Mouse (Mus musculus) spleen, embryonic (tissue): Measurements from ENCODE around the gene Slc22a17.

ENCODE experiments used
- CTCF ChIA-PET: fragments of 350-600 bp; sonication (Branson Sonifier 250); formaldehyde crosslinking; loops from one replicate; lab custom pipeline; 2022; lab: Charles Lee

The Slc22a17 gene

GRCm38 (mm10) chr14:54939434-54940175 is 26.7 kb upstream of the Slc22a17 start:
- CTCF ChIA-PET: interaction anchor here (0.6 to 1.1 kb wide), 2 partner anchors 96 to 104 kb away, joined by 3 to 15 read pairs; no protein-coding TSS in a partner anchor

DNA sequence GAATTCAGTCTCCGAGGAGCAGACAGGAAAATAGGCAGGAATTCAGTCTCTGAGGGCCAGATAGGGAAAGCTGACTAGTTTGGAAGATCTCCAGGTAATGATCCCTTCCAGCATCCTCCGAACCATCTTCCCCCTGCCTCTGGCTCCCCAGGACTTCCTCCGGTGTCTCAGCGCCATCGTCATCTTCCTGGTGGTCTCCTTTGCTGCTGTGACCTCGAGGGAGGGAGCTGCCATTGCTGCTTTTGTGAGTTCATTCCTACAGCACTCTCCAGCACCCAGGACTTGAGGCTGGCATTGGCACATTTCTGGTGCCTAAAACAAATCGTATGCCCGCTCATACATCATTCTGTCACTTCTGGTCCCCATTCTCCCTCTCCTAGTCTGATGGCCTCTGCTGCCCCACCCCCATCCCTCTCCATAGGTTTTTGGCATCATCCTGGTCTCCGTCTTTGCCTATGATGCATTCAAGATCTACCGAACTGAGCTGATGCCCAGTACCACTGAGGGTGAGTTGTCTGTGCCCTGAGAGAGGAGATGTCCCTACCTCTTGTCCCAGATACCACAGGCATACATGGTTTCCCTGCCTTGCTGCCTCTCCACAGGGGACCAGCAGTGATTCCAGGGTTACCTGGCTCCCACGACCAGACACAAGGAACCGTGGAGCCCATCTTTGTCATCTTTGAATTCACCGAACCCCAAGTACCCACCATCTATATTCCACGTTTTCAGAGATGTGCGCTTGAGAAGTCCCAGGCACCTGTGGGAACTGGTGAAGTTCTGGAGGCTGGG is 25.7 kb upstream of the Slc22a17 start:
- CTCF ChIA-PET: interaction anchor here (0.6 to 1.1 kb wide), 3 partner anchors 16 to 332 kb away, joined by 3 to 4 read pairs (median 3); no protein-coding TSS in a partner anchor

DNA sequence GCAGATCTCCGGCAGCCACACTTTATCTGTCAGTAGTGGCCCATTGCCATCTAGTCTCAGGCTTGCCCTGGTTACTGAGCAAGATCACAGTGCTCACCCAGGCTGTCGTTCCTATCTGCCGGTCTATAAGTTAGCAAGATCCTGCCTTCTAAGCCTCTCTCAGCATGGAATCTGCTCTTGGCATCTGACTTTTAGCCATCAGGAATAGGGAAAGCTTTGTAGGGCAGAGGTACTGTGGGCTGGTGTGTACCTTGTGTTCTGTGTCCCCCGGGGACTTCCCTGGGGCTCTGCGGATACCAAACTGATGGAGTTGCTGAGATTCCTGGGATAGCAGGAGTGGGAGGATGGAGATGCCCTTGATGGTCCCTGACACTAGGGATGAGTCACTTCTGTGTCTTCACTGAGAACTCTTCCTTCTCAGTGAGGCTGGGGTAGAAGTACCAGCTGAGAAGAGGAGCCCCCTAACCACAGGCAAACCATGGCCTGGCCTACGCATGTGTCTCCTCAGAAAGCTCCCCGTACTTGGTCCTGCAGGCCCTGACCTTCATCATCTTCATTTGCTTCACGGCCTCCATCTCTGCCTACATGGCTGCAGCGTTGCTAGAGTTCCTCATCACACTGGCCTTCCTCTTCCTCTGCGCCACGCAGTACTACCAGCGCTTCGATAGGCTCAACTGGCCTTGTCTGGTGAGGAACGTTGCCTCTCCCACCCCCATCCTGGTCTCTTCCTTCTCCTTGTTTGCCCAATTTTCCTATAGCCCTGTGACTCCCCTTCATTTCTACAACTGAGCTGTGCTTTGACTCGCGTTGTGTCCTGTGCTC is 24.6 kb upstream of the Slc22a17 start:
- CTCF ChIA-PET: interaction anchor here (0.6 kb wide), 2 partner anchors 111 to 334 kb away, joined by 4 to 7 read pairs; no protein-coding TSS in a partner anchor

DNA sequence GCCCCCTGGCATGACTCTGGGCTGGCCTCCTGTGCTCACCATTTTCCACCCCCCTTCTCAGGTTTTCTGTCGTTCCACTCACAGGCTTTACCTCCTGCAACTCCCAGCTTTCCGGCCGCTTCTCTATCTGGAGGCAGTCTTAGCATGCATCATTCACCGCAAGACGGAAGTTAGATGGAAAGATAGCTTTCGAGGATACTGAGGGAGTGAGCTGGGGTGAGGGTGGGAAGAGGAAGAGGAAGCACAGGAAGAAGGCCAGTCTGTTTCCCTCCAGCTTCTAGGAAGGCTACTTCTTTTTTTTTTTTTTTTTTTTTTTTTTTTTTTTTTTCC is 23.9 kb upstream of the Slc22a17 start:
- CTCF ChIA-PET: no interaction called here

GRCm38 (mm10) chr14:54935904-54936830 is 23.2 kb upstream of the Slc22a17 start, which contains the start of gene Cmtm5:
TSS of gene Cmtm5 (plus strand) at chr14:54936261.
- CTCF ChIA-PET: no interaction called here

- CTCF ChIA-PET: no interaction called here
Measured at GRCm38 (mm10) chr14:54932645-54933150, 19.8 kb upstream of the Slc22a17 start, which contains the start of gene Il25. TSS of gene Il25 (plus strand) at chr14:54932695.

- CTCF ChIA-PET: interaction anchor here (0.8 kb wide), 1 partner anchor 20 kb away, joined by 7 read pairs; no protein-coding TSS in a partner anchor
Measured at GRCm38 (mm10) chr14:54930431-54930830, 17.5 kb upstream of the Slc22a17 start.

DNA sequence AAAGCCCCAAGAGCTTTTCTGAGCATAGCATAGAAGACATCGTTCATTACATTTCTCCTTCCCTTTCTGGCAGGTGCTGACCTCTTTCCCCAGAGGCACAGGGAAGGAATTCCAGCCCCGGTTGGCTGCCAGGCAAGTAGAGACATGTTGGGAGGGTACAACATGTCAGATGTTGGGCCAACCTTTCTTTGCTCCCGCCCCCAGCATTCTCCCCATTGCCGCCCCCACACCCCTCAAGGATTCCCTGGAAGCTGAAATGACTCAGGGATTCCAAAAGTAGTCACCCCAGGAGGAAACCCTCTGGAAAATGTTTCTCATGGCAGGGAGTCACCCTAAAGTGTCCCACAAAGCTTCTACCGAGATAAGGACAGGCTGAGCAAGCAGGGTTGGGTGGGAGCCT is 16.9 kb upstream of the Slc22a17 start:
- CTCF ChIA-PET: interaction anchor here (0.8 kb wide), 1 partner anchor 20 kb away, joined by 7 read pairs; no protein-coding TSS in a partner anchor

- CTCF ChIA-PET: no interaction called here
Measured at GRCm38 (mm10) chr14:54927296-54927695, 14.4 kb upstream of the Slc22a17 start.

GRCm38 (mm10) chr14:54926401-54927158 is 13.6 kb upstream of the Slc22a17 start:
- CTCF ChIA-PET: no interaction called here

GRCm38 (mm10) chr14:54925349-54926342 is 12.7 kb upstream of the Slc22a17 start, which contains the start of gene Efs:
TSS of gene Efs (minus strand) at chr14:54926126.
- CTCF ChIA-PET: no interaction called here

DNA sequence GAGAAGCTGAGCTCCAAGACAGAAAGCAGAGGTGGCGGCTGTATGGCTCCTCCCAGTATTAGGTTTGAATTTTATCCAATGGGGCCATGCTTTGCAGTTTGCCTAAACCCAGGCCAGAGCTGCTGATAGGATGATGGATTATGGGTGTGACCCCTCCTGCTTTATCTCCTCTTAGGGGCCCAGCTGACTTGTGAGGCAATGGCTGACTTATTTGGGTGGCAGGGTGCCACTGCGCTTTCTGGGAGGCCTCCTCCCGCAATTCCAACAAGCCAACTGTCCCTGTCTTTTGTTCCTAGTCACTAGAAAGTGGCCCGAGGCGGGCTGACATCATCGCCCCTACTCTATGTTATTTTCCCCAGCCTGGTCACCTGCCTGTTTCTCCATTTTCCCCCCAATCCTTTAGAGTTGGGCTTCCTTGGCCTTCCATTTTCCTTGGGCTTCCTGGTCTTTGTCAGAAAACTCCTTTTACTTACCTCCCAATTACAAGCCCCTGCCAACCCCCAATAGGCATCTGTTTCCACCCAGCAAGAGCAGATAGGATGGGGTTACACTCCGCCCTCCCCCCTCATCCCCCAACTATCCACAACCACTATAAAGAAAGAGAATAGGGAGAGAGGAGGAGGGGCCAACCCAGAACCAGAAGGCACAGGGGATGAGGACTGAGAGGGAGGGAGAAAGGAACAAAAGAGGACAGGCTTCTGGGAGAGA is 11.9 kb upstream of the Slc22a17 start:
- CTCF ChIA-PET: no interaction called here

DNA sequence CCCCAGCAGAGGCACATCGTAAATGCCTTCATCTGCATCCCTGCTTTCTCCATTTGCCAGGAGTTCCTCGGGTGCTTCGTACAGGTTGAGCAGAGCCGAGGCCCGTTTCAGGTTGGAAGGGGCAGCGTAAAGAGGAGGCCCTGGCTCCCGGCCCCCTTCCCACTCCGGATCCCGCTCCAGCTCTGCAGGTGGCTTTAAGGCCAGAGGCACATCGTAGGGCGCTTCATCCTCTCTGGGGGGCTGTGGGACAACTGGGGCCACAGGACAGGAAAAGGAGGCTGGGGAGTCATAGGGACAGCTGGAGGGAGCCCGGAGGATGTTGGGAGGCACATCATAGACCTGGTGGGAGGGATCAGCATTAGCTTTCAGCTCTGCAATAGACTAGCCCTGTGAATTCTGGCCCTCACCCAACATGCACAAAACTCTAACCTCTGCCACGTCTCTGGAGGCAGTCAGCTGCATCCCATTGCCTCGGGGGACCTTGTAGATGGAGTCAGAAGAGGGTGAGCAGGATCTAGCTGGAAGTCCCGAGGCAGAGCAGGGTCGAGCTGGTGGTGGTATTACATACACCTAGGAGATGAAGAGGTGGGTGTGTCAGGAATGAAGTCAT is 7.2 kb upstream of the Slc22a17 start:
- CTCF ChIA-PET: no interaction called here

DNA sequence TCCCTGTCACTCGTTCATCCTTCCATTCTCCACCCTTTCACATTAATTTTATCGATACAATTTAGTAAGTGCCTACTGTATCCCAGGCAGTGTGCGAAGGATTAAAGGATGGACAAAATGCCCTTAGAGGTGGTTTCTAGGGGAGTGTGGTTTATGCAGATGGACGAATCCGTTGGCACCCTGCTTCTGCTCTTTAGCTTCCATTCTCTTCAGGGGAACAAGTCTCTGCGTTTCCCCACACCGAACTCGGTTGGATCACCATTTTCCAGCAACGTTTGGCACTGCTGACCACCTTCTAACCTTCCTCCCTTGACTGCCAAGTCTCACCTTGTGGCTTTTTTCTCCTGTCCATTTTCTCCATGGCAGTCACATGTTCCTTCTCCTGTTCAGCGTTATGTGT is 411 bp upstream of the Slc22a17 start:
- CTCF ChIA-PET: no interaction called here

DNA sequence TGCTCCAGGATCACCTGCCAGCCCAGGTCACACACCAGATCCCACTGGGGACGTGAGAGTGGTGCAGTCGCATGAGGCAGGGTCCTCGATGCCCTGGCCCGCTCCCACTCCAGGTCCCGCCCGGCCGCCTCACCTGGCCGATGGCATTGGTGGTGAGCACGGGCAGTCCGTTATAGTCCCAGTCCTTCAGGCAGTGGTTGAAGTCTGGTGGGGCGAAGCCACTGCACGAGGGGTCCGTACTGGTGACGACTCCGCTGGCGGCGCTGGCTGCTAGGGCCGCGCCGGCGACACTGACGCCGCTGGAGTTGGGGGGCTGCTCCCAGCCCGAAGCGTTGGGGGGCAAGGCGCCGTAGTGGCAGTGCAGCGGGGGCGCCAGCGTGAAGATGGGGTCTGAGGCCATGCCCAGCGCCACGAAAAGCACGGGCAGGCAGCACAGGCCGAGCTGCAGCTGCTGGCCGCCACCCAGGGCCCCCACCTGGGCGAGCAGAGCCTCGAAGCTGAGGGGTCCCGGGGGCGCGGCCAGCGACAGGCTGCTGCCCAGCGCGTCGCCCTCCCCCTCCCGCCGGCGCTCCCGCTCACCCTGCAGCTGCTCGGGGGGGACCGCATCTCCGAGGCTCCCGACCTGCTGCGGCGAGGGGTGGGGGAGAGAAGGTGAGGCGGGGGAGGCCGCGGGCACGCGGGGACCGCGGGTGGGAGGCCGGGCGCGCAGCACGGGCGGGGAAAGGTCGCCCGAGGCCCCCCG is 652 bp downstream of the Slc22a17 start:
- CTCF ChIA-PET: no interaction called here

- CTCF ChIA-PET: no interaction called here
Measured at GRCm38 (mm10) chr14:54908682-54909081, 4.2 kb downstream of the Slc22a17 start.
